Mouse (Mus musculus) ovary, postnatal 10 days (tissue): ENCODE results near the gene 1700037H04Rik.

ENCODE experiments used
- DNase-seq: peaks from one replicate; pipeline ENCODE4 v3.0.0; 2022; ENCODE audit warnings: low spot score

The 1700037H04Rik gene

DNA sequence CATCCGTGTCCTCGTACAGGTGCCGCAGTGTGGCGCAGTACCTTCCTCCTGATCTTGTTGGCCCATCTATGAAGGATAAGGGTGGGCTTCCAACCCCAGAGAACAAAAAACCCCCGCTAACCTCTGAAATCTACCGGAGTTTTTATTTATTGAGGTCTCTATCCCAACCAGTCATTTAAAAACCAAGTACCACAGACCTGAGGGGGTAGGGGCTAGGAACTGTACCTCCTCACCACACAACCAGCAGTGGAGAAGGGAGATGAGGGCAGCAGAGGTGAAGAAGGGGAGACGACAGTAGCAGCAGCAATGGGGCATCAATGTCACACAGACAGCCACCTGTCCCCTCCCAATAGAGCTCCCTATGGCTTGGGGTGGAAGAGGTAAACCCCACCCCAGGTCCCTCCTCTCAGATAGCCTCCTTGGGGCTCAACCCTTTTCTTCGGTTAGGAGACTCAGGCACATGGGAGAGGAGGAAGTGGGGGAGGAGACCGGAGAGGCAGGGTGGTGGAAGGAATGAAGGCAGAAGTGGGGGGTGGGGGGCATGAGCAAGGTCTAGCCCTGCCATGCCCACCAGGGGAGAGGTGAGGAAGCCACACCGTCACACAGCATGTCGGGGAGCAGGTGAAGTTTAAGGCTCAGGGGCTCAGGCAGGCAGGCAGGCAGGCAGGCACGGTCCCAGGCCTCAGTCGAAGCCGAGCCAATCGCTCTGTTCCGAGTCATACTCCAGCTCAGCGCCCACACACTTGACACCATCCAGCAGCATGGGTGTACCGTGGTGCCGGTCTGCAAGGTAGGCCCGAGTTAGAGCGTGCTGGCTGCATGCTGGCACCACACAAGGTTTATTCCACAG, 13.5 kb downstream of the 1700037H04Rik start:
- DNase-seq: no peak

DNA sequence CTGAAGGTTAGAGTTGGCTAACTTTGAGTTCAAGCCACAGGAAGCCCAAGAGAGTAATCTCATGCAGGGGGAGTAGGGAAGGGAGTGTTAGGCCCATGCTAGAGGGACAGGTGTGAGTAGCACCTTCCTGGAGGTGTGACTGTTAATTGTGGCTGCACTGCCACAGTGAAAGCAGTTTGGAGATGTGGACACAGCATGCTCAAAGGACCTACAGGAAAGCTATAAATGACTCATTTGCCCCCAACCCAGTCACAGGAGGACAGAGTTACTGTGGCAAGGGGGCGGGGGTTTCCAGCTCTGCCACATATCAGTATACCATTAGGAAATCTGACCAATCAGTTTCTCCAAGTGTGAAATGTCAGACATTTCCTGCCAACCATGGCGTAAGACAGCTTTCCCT, 14.3 kb downstream of the 1700037H04Rik start:
- no peak for DNase-seq

DNA sequence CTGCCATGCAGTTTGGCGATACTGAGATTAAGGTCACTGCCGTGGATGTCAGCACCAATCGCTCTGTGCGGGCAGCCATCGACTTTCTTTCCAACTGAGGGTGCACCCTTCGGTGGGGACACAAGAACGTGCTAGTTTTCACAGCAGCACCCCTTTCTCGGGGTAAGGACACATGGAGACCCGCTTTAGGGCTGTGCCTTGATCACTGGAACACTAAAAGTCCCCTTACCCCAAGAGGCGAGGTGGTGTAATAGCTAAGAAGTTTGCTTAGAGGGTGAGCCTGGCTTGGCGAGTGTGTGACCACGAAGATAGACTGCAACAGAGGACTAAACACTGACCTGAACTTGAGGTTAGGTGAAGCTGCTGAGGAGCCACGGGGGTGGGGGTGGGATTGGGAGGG, 14.8 kb downstream of the 1700037H04Rik start:
- DNase-seq: no peak

DNA sequence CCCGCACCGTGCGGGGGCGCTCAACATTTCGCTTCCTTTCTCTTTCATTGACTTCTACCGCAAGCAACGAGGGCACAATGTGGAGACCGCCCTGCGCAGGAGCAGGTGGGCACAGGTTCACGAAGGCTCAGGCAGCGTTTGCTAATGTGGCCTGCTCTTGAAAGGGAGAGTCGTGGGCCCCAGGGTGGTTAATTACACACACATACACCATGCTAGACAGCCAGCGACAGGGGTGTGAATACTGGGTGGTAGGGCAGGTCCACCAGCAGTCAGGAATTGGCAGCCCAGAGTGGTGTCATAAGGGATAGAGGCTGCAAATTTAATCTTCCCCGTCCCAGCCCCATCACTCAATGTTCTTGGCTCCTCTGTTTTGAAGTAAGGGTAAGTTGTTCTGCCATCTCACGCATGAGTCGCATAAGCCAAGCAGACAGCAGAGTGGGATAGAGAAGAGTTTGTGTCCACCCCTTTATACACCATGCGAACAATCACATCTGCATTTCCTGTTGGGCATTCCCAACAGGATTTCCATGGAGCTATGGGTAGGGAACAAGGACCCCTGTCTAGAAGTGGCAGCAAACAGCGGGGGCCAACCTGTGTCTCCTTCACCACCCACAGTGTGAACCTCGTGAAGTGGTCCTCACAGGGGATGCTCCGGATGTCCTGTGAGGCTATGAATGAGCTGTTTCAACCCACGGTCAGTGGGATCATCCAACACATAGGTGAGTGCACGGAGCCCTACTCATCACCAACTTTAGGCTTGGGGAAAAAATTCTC, 16.7 kb downstream of the 1700037H04Rik start:
- no peak for DNase-seq

DNA sequence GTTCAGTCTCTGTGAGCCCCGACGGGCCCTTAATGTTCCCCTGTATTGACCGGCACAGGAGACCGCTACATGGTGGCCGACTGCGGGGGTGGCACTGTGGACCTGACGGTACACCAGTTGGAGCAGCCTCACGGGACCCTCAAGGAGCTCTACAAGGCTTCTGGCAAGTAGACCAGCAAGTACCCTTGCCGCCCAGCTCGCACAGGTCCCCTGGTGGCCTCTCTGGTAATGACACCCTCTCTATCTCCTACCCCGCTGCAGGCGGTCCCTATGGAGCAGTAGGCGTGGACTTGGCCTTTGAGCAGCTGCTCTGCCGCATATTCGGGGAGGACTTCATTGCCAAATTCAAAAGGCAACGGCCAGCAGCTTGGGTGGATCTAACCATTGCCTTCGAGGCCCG, 17.3 kb downstream of the 1700037H04Rik start:
- DNase-seq: peak; percentile 56

DNA sequence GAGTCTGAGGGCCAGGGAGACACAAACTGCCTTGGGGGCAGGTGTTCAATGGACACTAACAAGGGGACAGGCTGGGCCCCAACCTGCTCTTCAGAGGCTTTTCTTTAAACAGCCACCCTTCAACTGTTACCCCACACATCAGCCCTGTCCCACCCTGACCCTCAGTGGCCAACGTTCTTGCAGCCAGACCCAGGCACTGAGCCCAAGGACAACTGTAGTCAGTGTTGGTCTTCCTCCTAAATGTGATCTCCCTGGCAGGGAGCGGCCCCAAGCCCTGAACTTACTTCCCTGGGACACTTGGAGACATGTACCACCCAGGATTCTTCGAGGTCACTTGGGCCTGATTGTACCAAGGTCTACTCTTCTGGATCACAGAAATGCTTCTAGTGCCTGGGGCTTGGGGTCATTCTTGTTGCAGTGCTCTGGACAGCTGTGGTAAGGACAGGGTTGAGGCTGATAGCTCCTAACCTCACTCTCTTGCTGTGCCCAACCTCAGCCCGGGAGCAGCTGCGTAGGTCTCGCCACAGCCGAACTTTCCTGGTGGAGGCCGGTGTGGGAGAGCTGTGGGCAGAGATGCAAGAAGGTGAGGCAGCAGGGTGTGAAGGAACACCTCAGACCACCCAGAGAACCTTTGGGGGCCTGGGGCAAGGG, 18.4 kb downstream of the 1700037H04Rik start:
- DNase-seq: no peak

DNA sequence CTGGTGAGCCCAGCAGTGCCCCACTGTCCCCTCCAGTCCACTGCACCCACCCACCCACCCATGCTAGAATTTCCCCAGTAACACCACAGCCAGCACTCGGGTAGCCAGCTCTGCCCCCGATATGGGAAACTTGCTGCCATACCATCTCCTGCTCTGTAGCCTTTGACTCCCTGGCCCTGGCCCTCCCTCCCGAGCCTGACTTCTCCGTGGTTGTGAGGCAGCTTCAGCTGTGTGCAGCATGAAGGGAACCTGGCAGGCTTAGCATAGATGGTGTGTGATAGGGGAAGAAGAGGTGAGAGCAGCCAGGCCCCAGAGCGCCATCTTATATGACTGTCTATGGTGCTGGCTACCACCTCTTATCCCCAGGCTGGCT, 19.4 kb downstream of the 1700037H04Rik start:
- DNase-seq: no peak

DNA sequence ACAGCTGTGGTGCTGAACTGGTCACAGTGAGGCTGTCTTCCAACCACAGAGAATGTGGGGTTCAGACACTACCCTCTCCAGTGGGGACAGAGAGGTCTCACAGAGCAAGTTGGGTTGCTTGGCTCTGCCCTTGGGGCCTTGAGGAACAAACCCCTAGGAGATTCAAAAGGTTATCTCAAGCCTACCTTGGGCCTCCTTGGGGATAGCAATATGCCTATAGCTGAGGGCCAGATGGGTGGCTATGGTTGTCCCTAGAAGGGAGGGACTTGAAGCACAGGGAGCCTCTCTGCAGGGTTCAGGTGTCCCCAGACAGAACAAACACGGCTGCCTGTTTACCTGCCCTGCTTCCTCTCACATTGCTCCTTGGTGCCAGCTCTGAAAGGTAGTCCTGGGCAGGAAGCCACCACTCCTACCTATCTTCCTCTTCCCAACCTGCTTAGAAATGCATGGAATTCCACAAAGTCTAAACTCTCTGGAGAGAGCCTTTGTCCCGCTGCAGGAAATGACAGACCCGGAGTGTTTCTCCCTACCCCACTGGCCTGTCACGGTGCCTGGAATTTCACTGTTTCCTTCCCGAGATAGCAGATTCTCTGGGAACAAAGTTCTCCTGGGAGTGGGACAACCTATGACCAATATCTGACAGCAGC, 19.9 kb downstream of the 1700037H04Rik start:
- no peak for DNase-seq

DNA sequence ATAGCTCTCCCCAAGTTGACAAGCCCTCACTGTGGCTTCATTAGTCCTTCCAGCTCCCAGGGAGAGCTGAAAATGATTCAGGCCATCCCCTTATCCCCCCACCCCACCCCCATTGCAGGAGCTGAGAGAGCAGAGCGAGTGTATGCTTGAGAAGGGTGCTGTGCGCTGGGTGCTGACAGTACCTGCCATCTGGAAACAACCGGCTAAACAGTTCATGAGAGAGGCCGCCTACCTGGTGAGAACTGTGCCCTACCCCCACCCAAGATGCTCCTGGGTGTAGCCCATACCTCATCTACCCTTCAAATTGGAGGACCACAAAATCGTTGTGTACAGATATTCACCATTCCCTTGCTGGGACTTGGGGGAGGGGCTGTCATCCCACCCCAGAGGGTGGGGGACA, 20.6 kb downstream of the 1700037H04Rik start:
- DNase-seq: no peak

DNA sequence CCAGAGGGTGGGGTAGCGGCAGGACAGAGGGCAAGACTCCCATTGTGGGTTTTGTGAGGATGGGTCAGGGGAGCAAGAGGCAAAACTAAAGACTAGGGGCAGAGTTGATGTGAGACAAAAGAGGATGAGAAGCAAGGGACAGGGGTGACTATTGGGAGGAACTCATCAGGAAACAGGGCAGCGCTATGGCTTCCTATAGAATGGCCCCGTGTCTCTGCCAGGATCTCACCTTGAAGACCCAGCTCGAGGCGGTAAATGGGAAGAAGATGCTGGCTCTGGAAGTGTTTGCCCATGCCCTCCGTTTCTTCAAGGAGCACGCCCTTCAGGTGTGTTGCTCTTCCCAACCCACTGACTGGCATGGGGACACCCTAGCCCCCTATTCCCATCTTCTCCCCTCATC, 21.1 kb downstream of the 1700037H04Rik start:
- DNase-seq: no peak

DNA sequence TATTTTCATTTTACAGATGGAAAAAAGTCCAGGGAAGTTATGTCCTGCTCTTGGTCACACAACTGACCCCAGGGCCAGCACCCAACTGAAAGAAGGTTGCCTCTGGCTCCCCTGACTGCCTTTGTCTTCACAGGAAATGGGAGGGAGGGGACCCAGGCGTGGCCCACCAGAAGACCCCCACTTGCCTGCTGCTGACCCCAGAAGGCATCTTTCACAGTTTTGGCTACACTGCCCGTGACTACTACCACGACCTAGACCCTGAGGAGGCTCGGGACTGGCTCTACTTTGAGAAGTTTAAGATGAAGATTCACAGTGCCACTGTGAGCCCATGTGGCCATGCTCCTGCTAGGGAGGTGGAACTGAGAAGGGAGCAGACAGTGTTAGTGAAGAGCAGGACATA, 21.6 kb downstream of the 1700037H04Rik start:
- DNase-seq: no peak

DNA sequence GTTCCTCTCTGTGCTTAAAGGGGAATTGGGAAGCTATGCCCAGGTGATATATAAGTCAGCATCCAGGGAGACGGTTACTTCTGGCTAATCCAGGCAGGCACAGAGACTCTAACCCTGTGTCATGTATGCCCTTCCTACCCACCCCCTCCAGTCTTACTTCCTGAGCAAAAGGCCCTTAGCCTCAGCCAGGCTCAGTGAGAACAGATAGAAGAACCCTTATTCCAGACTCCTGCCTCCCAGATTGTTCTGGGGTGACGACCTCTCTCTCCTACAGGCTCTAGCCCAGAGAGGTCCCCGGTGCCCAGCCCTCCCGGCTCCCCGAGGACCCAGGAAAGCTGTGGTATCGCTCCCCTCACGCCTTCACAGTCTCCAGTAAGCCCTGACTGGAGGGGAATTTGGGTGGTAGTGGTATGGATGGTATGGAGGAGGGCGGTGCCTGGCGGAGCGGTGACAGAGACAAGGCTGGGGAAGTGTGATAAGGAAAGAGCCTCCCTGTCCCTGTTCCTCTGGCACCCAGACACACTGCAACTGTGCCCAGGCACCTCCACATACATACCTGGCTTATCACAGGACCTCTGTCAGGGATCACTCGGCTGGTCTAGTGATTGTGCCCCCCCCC, 24.3 kb downstream of the 1700037H04Rik start:
- DNase-seq: no peak

DNA sequence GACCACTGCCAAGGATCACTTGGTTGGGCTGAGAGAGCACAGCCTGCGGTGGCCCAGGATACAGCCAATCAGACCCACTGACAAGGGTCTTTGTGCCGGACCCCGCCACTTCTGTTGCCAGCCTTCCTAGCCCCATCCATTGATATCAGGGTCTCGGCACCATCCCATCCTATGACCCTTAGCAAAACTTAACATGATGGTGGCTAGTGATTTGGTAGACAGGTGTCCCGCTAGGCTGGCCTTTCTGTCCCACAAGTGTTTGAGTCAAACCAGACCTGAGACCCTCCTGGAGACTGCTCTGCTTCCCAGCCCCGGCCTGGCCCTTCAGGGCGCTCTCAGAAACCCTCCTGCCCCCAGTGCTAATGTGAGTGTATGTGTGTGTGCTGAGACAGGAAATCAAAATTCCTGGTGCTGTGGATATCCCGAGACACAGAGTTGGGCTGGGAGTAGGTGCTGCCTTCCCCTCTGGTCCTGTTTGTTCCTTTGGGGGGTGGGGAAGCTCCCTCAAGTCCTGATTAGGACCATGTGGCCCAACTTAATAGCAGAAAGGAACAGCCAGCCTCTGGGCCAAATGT, 25.0 kb downstream of the 1700037H04Rik start:
- DNase-seq: no peak

DNA sequence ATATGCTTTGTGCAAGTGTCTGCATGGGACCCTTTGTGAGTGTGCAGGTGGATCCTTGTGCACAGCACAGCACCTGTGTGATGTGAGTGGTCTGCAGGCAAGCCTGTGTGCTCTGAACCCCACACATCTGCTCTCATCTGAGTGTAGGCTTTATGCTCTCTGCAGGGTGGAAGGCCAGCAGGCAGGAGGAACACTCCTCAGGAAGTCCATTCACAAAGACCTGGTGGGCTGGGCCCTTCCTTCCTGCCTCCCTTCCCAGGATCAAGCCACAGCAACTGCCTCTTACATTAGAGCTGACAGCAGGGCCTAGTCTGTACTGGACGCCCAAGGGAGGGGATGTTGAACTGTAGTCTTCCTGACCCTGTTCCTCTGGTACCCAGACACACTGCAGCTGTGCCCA, 25.5 kb downstream of the 1700037H04Rik start:
- DNase-seq: no peak

DNA sequence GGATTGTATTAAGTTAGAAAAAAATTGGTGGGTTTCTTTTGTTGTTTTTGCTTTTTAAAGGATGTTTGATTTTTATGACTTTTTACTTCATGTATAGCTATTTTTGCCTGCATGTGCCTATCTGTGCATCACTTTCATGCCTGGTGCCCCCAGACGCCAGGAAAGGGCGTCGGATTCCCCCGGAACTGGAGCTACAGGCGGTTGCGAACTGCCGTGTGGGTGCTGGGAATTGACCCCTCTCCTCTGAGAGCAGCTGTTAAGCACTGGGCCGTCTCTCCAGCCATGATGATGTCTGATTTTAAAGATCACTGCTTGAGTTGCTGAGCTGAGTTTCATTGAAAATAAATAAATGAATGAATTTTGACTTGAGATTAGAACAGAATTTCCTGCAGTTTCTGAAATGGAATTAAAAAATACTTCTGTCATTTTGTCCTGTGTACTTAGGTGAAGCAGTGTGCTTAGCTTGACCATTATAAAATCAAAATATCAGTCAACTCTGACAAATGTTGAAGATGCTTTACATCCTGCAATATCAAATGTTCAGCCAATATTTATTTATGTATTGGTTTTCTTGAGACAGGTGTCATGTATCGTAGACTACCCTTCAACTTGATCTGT, 26.8 kb downstream of the 1700037H04Rik start, which contains the start of gene Gm11037:
Gene Gm11037 (plus strand): TSS at position 568 of the 618 bp plus-strand sequence.
- no peak for DNase-seq

DNA sequence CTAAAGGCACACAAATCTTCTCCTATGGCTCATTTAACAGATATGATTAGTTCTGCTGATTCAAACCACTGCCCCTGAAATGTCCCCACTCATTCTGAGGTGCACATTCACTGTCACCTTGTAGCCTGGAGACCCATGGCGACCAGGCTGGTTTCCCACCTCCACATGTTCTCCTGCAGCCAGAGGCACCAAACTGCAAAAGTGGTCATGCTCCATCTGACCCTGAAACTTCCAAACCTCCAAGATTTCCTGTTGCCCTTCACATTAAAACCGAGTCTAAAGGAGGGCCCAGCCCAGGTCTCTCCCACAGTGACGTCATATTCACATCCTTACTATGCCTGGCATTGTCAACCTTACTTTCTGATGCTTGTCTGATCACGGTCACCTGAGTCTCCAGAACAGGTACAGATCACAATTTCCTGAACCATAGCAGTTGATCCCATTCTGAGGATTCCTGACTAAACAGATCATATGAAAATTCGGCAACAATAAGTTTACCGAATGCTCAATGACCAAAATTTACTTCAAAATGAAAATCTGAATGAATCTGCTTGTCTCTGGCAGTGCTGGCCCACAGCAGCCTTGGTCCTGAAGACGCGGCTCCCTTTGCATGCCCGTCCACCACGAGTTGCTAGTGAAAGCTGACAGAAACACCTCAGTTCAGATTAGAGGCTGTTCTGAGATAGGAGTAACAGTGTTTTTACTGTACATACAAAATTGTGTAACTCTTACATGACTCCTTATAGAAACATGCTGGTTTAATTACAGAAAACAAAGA, 27.6 kb downstream of the 1700037H04Rik start:
- DNase-seq: no peak

DNA sequence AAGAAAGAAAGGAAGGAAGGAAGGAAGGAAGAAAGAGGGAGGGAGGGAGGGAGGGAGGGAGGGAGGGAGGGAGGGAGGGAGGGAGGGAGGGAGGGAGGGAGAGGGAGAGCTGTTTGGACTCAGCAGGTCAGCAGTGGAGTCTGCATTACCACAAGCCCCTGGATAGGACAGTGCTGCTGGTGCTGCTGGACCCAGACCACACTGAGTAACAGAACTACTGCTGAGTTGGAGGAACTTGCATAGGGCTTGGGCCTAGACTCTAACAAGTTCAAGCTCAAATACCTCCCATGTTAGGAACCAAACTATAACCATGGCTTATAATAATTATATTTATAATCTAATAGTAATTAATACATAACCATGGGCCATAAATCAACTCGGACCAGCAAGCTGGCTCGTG, 29.0 kb downstream of the 1700037H04Rik start:
- no peak for DNase-seq

DNA sequence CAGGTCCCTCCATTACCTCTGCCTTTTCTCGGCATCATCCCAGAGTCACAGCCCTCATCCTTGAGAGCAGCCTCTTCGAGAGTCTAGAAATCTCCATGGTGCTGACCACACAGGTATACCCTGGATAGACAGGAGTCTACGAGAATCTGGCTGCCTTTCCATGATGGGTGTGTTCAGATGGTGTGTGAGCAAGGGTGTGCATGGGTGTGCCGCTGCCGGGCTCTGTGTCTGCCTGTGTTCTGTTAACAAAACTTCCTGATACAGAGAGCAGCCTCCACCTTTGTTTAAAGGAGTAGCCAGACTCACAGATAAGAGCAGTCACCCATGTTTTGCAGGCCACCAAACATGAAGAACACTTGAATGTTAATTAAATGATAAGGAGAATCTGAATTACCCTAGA, 30.0 kb downstream of the 1700037H04Rik start:
- no peak for DNase-seq

DNA sequence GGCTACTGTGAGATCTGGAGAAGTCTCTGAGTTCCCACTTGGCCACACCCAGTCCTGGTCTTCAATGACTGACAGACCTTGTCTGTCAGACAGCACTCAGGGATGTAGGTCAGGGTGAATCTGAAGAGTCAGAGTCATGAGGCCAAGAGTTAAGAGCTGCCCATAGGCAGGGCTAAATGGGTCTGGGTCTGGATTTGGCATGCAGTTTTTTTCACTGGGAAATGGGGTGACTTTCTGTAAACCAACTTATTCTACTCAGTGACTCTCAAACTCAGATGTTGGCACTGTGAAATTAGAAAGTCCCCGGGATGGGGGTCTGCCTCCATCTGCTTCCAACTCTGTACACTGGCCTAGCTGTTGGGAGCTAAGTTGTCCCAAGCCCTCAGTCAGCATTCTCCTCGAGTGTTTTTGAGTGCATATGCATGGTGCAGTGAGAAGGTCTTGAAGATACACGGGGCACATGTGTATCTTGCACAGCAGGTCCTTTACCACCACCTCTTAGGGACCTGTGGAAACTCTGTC, 31.2 kb downstream of the 1700037H04Rik start:
- DNase-seq: no peak

DNA sequence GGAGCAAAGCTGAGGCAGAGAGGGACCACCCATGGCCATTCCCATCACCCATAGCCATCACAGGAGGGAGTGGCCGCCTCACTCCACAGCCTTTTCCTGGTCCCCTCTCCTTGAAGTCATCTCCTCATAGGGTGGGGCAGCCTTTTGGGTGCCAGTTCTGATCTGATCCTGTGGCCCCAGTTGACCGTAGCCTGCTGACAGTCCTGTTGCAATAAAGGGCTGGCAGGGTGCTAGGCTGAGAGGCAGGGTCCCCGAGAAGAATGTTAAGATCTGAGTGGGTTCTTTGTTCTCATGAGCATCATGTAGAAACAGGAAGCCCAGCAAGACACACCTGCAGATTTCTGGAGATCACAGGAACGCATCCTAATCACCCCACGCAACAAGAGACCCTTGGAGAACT, 31.7 kb downstream of the 1700037H04Rik start:
- no peak for DNase-seq
